Mouse (Mus musculus) cortical plate, adult 2 months (tissue): ENCODE measurements at regions not wholly inside any gene's neighbourhood (a gene's known extent, or its start where the extent isn't known, plus 50 kb on each side); places are given as distances from the start of the nearest gene placed in this dataset.

Experiments
- CTCF ChIP-seq: fragments of 200-500 bp; IDR thresholded peaks from 2 replicates; pipeline ENCODE4 v1.5.1; 2011; ENCODE audit warnings: mild to moderate bottlenecking, control low read depth, low read length; ENCODE audit not compliant: insufficient read depth; ENCODE audit errors: extremely low read depth
- POLR2A ChIP-seq: fragments of 200-500 bp; IDR thresholded peaks from 2 replicates; pipeline ENCODE4 v1.6.1; 2011; ENCODE audit warnings: mild to moderate bottlenecking, low read length, control low read depth; ENCODE audit not compliant: insufficient read depth; ENCODE audit errors: extremely low read depth

DNA sequence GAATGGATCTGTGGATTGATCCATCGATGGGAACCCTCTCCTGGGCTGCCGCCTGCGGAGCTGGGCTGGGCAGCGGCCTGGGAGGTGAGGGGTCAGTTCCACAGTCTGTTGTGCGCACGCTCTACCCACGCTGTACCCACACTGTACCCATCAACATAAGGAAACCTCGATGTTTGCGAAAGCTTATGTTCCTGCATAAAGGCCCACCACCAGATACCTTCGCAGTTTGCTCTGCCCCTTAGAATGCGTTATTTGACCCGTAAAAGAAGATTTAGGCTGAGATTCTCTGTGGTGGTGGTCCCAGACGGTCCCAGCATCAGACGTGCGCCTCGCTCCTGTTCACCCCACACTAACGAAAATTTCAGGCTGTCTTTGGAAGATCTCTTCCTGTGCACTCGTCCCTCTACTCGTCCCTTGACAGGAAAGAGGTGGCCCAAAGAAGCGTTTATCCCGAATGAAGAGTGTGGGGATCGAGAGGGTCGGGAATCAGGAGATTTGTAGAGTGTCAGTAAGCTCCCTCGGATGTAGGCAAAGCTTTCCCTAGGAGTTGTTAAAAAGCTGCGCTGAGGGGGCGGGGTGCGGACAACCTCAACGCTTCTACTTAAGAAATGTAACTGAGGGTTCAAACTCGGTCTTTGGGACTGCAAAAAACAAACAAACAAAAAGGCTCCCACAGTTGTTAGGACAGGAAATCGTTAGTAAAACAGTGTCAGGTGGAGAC is 123.9 kb downstream of the Tmem161b start:
- no peak for TF ChIP-seq POLR2A
- no peak for TF ChIP-seq CTCF
